Mouse (Mus musculus): ENCODE measurements around the gene Mdm2. TPM values are rescaled to one million over a fixed set of nuclear protein-coding genes. Genes with fewer than 3 reads are reported as not detected.
"Not testable (repeated sequence)": the region's sequence is repeated elsewhere in the genome, so short reads cannot be mapped to it uniquely, and the experiment has no call there.

The Mdm2 gene
- total RNA-seq, 2 experiments from 2014 or later, result 48.4 to 51.8 TPM

DNA sequence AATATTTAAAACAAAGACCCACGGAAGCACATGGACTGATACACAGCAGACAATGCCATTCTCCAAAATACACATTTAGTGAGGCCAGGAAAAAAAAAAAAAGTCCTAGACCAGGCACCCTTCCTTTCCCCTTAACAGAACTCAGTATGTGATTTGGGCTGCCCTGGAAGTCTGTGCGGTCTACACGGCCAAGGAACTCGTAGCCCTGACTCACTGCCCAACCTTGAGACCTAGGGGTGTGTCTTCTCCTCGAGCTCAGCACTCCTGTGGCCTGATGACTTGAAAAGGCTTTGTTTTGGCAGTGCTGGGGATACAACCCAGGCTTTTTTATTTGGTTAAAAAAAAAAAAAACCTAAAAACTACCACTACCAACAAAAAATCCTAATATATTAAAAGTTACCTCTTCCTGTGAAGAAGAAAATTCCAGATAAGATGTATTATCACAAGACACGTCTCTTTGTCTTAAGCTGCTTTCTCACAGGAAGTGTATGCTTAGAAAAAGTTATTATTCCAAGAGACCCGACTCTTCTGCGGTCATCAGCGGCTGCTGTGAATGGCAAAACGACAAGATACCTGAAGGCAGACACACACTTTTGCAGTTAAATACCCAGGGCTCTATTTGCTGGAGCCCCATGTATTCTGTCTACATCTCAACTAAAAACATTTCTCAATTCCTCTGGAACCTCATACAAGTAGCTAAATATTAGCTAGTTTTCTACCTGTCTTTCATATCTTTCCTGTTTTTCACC lies 23.7 kb upstream of the Mdm2 start:
- DNase-seq; intact Hi-C loops (cut with DNase I): not testable (repeated sequence)

DNA sequence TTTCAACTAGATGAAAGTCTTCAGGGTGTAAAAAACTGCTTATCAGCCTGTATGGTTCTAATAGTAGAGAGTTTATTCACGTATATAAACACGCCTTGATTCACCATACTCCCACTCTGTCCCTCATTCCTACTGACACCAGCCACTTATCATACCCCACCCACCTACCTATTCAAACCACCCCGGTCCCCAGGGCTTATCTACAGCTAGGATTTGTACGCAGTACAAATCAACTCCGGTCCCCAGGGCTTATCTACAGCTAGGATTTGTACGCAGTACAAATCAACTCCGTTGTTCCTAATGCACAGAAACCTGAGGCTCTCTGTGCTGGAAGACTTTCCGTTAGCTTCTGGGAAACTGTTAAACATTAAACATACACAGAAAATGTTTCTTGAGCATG lies 23.1 kb upstream of the Mdm2 start:
- intact Hi-C loops (cut with DNase I); DNase-seq: not testable (repeated sequence)

DNA sequence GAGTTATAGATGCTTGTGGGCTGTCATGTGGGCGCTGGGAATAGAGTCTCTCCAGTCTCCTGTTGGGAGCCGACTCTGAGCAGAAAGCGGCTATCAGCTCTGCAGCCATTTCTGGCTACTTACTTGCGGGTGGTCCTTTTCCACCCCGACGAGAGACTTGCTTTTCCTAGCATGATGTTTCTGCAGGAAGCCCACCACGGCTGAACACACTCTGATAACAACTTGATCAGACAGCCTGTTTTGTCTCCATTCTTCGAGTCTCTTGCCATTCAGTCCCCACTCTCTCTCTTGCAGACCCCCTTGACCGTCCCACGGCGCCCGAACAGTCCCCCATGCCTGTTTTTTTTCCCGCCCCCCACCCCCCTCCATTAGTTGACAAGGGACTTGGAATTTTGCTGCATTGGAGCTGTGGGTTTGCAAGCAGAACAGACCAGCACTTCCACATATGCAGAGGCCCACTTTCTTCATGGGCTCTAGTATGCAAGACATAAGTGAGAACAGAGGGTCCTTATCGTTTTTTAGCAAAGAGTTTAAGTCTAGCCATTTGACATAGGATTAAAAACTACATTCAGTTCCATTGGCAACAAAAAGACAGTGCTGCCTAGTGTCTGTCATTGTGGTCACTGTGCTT lies 22.5 kb upstream of the Mdm2 start:
- no peak for DNase-seq
- intact Hi-C loops (cut with DNase I), result no loop called here

DNA sequence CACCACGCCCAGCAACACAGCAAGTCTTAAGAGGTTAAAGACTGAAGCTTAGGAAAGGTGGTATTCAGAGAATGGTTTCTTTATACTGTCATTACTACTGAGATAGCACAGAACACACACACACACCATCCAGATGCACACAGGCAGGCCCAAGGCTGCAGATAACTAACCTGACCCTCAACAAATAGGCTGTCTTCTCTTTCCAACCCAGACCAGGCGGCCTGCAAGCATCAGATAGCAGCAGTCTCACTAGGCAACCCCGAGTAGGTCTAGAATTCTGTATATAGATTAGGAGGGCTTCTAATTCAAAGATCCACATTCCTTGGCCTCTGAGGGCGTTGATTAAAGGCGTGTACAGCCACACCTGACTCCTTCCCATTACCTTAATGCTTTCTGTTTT lies 21.6 kb upstream of the Mdm2 start:
- no peak for DNase-seq
- intact Hi-C loops (cut with DNase I), result no loop called here

DNA sequence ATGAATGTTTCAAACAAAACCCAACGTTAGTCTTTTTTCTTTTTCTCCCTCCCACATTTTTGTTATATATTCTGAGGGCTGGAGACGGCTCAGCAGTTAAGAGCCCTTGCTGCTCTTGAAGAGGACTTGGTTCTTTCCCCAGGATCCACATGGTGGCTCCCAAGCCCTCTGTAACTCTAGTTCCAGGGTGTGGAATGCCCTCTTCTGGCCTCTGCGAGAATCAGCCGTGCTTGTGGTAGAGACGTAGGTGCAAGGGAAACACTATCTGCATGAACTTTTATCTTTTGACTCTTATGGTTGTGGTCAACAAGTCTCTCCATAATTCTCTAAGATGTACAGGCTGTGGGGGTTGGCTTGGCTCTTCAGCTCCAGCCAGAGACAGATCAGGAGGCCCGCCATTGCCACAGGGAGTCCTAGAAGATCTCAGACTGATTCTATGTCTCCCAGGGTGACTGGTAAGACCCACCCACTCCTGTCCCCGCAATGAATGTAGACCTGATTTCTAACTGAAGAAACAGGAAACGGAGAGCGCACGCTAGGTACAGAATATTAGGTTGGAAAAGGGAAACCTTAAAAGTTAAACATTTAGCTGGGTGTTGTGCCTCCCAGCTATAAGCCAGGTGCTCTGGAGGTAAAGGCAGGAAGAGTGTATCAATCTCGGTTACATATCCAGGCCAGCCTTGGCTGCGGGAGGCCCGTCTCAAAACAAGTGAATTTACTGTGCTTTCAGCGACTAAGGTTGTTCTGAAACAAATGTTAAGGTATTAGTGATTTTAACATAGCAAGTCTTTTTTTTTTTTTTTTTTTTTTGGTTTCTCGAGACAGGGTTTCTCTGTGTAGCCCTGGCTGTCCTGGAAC lies 20.9 kb upstream of the Mdm2 start:
- DNase-seq, result peak; percentile 65 to 71
- intact Hi-C loops (cut with DNase I), result loop anchor here (1.0 to 2.0 kb wide), 2 partner anchors 379 to 639 kb away; no protein-coding TSS in a partner anchor

- no peak for DNase-seq
- intact Hi-C loops (cut with DNase I), result loop anchor here (1.0 to 2.0 kb wide), 2 partner anchors 380 to 640 kb away; no protein-coding TSS in a partner anchor
Measured at GRCm38 (mm10) chr10:117730637-117731203, 20.2 kb upstream of the Mdm2 start.

- intact Hi-C loops (cut with DNase I), result loop anchor here (2.0 kb wide), 1 partner anchor 381 kb away; no protein-coding TSS in a partner anchor
- no peak for DNase-seq
Measured at GRCm38 (mm10) chr10:117730140-117730539, 19.6 kb upstream of the Mdm2 start.

- DNase-seq, result no peak
- intact Hi-C loops (cut with DNase I), result no loop called here
Measured at GRCm38 (mm10) chr10:117729139-117729814, 18.7 kb upstream of the Mdm2 start.

- intact Hi-C loops (cut with DNase I), result no loop called here
- no peak for DNase-seq
Measured at GRCm38 (mm10) chr10:117728574-117728973, 18.0 kb upstream of the Mdm2 start.

- intact Hi-C loops (cut with DNase I), result no loop called here
- DNase-seq, result no peak
Measured at GRCm38 (mm10) chr10:117727518-117728110, 17.1 kb upstream of the Mdm2 start.

- intact Hi-C loops (cut with DNase I), result no loop called here
- no peak for DNase-seq
Measured at GRCm38 (mm10) chr10:117726888-117727385, 16.4 kb upstream of the Mdm2 start.

DNA sequence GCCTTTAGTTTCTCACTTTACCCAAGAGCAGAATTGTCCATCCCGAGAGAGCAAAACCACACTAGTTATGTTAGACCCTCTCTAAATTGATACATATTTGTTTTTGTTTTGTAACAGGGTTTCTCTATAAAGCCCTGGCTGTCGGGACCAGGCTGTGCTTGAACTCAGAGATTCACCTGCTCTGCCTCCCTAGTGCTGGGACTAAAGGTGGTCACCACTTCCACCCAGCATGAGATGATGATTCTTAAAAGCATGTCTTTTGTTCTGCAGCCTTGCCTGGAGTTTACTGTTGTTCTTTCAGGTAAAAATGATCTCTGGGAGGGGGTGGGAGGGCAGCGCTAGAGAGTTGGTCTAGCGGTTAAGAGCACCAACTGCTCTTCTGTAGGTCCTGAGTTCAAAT lies 15.8 kb upstream of the Mdm2 start:
- DNase-seq, result no peak
- intact Hi-C loops (cut with DNase I), result no loop called here

DNA sequence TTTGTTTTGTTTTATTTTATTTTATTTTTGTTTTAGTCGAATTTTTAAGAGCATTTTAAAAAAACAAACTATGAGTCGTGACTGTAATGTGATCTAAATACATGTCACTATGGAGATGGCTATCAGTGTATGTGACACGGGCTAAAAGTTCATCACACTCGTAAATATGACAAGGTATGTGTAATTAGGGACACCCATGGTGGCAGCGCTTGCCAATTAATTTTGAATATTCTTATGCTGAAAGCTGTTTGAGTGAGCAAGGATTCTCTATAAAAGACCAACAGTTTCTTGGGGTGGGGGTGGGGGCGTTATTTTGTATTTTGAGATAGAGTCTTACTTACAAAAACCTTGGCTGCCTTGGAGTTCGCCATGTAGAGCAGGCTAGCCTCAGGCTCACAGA lies 15.1 kb upstream of the Mdm2 start:
- DNase-seq, result no peak
- intact Hi-C loops (cut with DNase I), result no loop called here

GRCm38 (mm10) chr10:117724804-117725361 lies 14.3 kb upstream of the Mdm2 start:
- no peak for DNase-seq
- intact Hi-C loops (cut with DNase I), result no loop called here

DNA sequence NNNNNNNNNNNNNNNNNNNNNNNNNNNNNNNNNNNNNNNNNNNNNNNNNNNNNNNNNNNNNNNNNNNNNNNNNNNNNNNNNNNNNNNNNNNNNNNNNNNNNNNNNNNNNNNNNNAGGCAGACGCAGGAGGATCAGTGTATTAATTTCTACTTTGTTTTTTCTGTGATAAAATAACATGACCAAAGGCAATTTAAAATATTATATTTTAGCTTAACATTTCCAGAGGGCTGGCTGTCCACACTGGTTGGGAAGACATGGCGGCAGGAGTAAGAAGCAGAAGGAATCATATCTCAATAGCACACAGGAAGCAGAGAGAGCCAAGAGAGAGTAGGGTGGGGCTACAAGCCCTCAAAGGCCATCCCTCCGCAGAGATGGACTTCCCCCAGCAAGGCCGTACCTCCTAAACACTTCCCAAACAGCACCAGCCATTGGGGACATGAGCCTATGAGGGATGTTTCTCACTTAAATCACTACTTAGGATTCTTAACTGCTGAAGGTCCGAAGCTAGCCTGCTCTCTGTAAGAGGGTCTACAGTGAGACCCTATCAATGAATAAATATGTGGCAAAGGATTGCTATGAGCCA lies 13.7 kb upstream of the Mdm2 start:
- DNase-seq, result no peak
- intact Hi-C loops (cut with DNase I), result no loop called here

GRCm38 (mm10) chr10:117718161-117719119 lies 7.9 kb upstream of the Mdm2 start:
- DNase-seq, result peak; percentile 54 to 61
- intact Hi-C loops (cut with DNase I), result no loop called here

DNA sequence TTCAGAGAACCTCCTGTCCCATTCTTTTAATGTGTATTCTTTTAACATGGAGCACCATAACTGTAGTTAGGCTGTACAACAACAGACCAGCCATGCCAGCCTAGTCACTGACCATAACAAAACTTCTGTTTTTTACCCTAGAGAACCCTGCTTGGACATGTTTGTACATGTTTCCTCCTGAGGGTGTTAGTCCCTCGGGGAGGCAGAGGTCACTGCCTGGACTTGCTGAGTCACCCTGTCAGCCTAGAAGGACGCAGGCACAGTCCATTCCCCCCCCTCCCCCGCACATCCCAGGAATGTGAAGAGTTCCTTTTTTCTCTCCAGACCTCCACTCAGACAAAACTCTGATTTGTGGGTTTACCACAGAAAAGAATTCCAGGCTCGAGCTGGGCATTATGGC lies 7.0 kb upstream of the Mdm2 start:
- intact Hi-C loops (cut with DNase I), result no loop called here
- peak; percentile 59 to 61 for DNase-seq

DNA sequence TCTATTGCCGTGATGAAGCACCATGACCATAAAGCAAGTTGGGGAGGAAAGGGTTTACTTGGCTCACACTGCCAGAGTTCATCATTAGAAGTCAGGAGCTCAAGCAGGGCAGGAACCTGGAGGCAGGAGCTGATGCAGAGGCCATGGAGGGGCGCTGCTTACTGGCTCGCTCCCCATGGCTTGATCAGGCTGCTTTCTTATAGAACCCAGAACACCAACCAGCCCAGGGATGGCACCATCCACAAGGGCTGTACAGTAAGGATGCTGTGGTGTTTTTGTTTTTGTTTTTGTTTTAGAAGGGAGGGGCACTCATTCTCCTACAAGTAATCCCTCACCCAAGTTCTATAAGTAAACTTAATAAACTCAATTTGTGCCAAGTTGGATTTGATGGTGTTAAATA lies 6.1 kb upstream of the Mdm2 start:
- intact Hi-C loops (cut with DNase I), result no loop called here
- DNase-seq, result no peak

Measured in heart, postnatal 10 days (tissue).